Mouse (Mus musculus): ENCODE data around the gene Pfdn2. TPM values are rescaled to one million over a fixed set of nuclear protein-coding genes. Genes with fewer than 3 reads are reported as not detected.

Pfdn2 gene
- polyA plus RNA-seq, 1 experiment from 2014 or later, result 58.4 TPM

- Histone ChIP-seq H3K4me1 (replicated peaks; ENCODE audit: control insufficient read depth, insufficient read depth, low read length) (peaks cover 4% of the 10 kb centered on the region; the same call in 1 of the 2 replicates), H3K36me3 (ENCODE audit: control insufficient read depth, insufficient read depth, low read length) (no peaks in the 10 kb centered on the region), H3K4me3 (ENCODE audit: low read depth, low read length) (no peak overlapping the region), H3K9me3 (ENCODE audit: control insufficient read depth, low read length) (no peaks in the 10 kb centered on the region), H3K27me3 (ENCODE audit: control insufficient read depth, insufficient read depth, low read length) (peaks cover 3% of the 10 kb centered on the region; the same call in 1 of the 2 replicates), H3K27ac (ENCODE audit: low read depth, low read length) (no peak overlapping the region), H3K9ac (ENCODE audit: low read length) (no peak overlapping the region), H3K4me2 (ENCODE audit: low read depth, low read length, severe bottlenecking) (no peak overlapping the region)
- 86% methylated on average over 6 of the region's 6 CpGs for WGBS
- ATAC-seq (replicated peaks; ENCODE audit: low FRiP score) (no peak), DNase-seq (ENCODE audit: low spot score) (no peak)
Measured at GRCm38 (mm10) chr1:171378298-171378697, 32.8 kb downstream of the Pfdn2 start.

DNA sequence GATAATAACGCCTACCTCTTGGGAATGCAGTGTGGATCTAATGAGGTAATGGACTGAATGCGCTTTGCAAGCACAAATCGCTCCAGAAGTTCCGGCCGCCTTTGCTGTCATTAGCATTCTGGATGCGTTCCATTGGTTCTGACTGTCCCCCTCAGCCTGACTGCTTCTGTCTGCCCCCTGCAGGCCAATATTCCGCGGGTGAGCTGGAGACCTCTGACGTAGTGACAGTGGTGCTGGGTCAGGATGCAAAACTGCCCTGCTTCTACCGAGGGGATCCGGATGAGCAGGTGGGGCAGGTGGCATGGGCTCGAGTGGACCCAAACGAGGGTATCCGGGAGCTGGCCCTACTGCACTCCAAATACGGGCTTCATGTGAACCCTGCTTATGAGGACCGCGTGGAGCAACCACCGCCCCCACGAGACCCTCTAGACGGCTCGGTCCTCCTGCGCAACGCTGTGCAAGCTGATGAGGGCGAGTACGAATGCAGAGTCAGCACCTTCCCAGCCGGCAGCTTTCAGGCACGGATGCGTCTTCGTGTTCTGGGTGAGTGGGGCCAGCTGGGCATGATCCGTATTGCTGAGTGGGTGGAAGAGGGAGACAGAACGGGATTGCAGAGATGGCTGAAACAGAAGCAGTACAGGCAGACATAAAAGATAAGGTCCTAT, 34.6 kb downstream of the Pfdn2 start:
- no peaks in the 10 kb centered on the region for H3K9me3 ChIP-seq (ENCODE audit: control insufficient read depth, low read length)
- no peaks in the 10 kb centered on the region for H3K36me3 ChIP-seq (ENCODE audit: control insufficient read depth, insufficient read depth, low read length)
- DNase-seq (ENCODE audit: low spot score) (peak; percentile 88), ATAC-seq (replicated peaks; ENCODE audit: low FRiP score) (peak; percentile 80)
- 0 out of 2 replicates have a peak overlapping the region, but pooled peaks have one; percentile 16 for H3K9ac ChIP-seq (ENCODE audit: low read length)
- H3K4me1 ChIP-seq (replicated peaks; ENCODE audit: control insufficient read depth, insufficient read depth, low read length), result no peaks in the 10 kb centered on the region; the same call in 1 of the 2 replicates
- H3K4me2 ChIP-seq (ENCODE audit: low read depth, low read length, severe bottlenecking), result peak overlapping the region; percentile 45
- H3K4me3 ChIP-seq (ENCODE audit: low read depth, low read length), result peak overlapping the region; percentile 19
- H3K27me3 ChIP-seq (ENCODE audit: control insufficient read depth, insufficient read depth, low read length), result peaks cover 3% of the 10 kb centered on the region; the same call in 1 of the 2 replicates
- WGBS, result 5% methylated on average over 31 of the region's 31 CpGs
- H3K27ac ChIP-seq (ENCODE audit: low read depth, low read length), result no peak overlapping the region

DNA sequence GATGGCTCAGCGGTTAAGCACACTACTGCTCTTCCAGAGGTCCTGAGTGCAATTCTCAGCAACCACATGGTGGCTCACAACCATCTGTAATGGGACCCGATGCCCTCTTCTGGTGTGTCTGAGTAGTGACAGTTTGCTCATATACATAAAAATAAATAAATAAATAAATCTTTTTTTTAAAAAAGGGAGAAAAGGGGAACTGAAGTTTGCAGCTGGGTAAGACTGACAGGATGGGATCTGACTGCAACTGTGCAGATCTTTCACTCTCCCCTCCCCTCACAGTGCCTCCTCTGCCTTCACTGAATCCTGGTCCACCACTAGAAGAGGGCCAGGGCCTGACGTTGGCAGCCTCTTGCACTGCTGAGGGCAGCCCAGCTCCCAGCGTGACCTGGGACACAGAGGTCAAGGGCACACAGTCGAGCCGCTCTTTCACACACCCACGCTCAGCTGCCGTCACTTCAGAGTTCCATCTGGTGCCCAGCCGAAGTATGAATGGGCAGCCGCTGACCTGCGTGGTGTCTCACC, 36.7 kb downstream of the Pfdn2 start:
- Histone ChIP-seq H3K9ac (ENCODE audit: low read length) (no peak overlapping the region), H3K4me1 (replicated peaks; ENCODE audit: control insufficient read depth, insufficient read depth, low read length) (no peaks in the 10 kb centered on the region; the same call in 1 of the 2 replicates), H3K9me3 (ENCODE audit: control insufficient read depth, low read length) (no peaks in the 10 kb centered on the region), H3K4me2 (ENCODE audit: low read depth, low read length, severe bottlenecking) (no peak overlapping the region), H3K27me3 (ENCODE audit: control insufficient read depth, insufficient read depth, low read length) (peaks cover 3% of the 10 kb centered on the region; the same call in 1 of the 2 replicates), H3K4me3 (ENCODE audit: low read depth, low read length) (no peak overlapping the region), H3K36me3 (ENCODE audit: control insufficient read depth, insufficient read depth, low read length) (no peaks in the 10 kb centered on the region), H3K27ac (ENCODE audit: low read depth, low read length) (no peak overlapping the region)
- WGBS, result 82% methylated on average over 11 of the region's 11 CpGs
- no peak for ATAC-seq (replicated peaks; ENCODE audit: low FRiP score)
- no peak for DNase-seq (ENCODE audit: low spot score)

GRCm38 (mm10) chr1:171384361-171384760, 38.9 kb downstream of the Pfdn2 start:
- Histone ChIP-seq H3K9me3 (ENCODE audit: control insufficient read depth, low read length) (no peaks in the 10 kb centered on the region), H3K27ac (ENCODE audit: low read depth, low read length) (no peak overlapping the region), H3K4me3 (ENCODE audit: low read depth, low read length) (no peak overlapping the region), H3K27me3 (ENCODE audit: control insufficient read depth, insufficient read depth, low read length) (peaks cover 3% of the 10 kb centered on the region; the same call in 1 of the 2 replicates), H3K9ac (ENCODE audit: low read length) (no peak overlapping the region), H3K4me1 (replicated peaks; ENCODE audit: control insufficient read depth, insufficient read depth, low read length) (no peaks in the 10 kb centered on the region; the same call in 1 of the 2 replicates), H3K36me3 (ENCODE audit: control insufficient read depth, insufficient read depth, low read length) (no peaks in the 10 kb centered on the region), H3K4me2 (ENCODE audit: low read depth, low read length, severe bottlenecking) (no peak overlapping the region)
- DNase-seq (ENCODE audit: low spot score) (no peak), ATAC-seq (replicated peaks; ENCODE audit: low FRiP score) (no peak)
- 66% methylated on average over 9 of the region's 9 CpGs for WGBS

GRCm38 (mm10) chr1:171385171-171385570, 39.7 kb downstream of the Pfdn2 start:
- Histone ChIP-seq H3K36me3 (ENCODE audit: control insufficient read depth, insufficient read depth, low read length) (no peaks in the 10 kb centered on the region), H3K4me1 (replicated peaks; ENCODE audit: control insufficient read depth, insufficient read depth, low read length) (no peaks in the 10 kb centered on the region; the same call in 1 of the 2 replicates), H3K4me3 (ENCODE audit: low read depth, low read length) (no peak overlapping the region), H3K9ac (ENCODE audit: low read length) (no peak overlapping the region), H3K9me3 (ENCODE audit: control insufficient read depth, low read length) (no peaks in the 10 kb centered on the region), H3K27ac (ENCODE audit: low read depth, low read length) (no peak overlapping the region), H3K4me2 (ENCODE audit: low read depth, low read length, severe bottlenecking) (no peak overlapping the region), H3K27me3 (ENCODE audit: control insufficient read depth, insufficient read depth, low read length) (peaks cover 3% of the 10 kb centered on the region; the same call in 1 of the 2 replicates)
- 60% methylated on average over 9 of the region's 9 CpGs for WGBS
- no peak for ATAC-seq (replicated peaks; ENCODE audit: low FRiP score)
- no peak for DNase-seq (ENCODE audit: low spot score)

DNA sequence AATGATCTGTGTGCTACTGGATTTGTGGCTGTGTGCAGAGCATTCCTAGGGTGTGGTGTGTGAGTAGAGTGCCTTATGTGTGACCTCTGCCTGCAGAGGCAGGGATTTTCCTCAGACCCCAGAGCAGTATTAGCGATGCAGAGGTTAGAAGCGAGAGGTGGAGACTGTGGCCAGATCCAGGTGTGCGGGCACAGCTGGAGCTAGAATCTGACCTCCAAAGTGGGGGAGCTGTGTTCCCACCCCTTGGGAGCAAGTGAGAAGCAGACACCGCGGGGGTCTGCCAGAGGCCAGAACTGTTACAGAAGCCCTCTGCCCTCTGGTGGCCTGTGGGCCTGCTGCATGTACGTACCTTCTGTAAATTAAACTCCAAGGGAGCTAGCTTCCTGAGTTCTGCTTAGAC, 41.6 kb downstream of the Pfdn2 start:
- H3K4me3 ChIP-seq (ENCODE audit: low read depth, low read length), result no peak overlapping the region
- ATAC-seq (replicated peaks; ENCODE audit: low FRiP score), result no peak
- 20% methylated on average over 6 of the region's 6 CpGs for WGBS

GRCm38 (mm10) chr1:171388376-171389102, 43.1 kb downstream of the Pfdn2 start, which contains the start of gene Arhgap30:
Arhgap30 (plus strand) TSS chr1:171388954.
- Histone ChIP-seq H3K27ac (ENCODE audit: low read depth, low read length) (no peak within 1 kb of the TSS), H3K4me3 (ENCODE audit: low read depth, low read length) (no peak within 1 kb of the TSS), H3K4me2 (ENCODE audit: low read depth, low read length, severe bottlenecking) (no peak within 1 kb of the TSS), H3K27me3 (ENCODE audit: control insufficient read depth, insufficient read depth, low read length) (no peaks in the 10 kb centered on the region), H3K9ac (ENCODE audit: low read length) (no peak within 1 kb of the TSS), H3K4me1 (replicated peaks; ENCODE audit: control insufficient read depth, insufficient read depth, low read length) (no peaks in the 10 kb centered on the region), H3K36me3 (ENCODE audit: control insufficient read depth, insufficient read depth, low read length) (no peaks in the 10 kb centered on the region), H3K9me3 (ENCODE audit: control insufficient read depth, low read length) (no peaks in the 10 kb centered on the region)
- 79% methylated on average over 15 of the region's 15 CpGs for WGBS
- no peak for DNase-seq (ENCODE audit: low spot score)
- no peak for ATAC-seq (replicated peaks; ENCODE audit: low FRiP score)

More for the DNA sequence above, 41.6 kb downstream of the Pfdn2 start:
- H3K9me3 ChIP-seq (ENCODE audit: control insufficient read depth, low read length), result no peaks in the 10 kb centered on the region
- no peak for DNase-seq (ENCODE audit: low spot score)
- H3K27ac ChIP-seq (ENCODE audit: low read depth, low read length), result no peak overlapping the region
- no peak overlapping the region for H3K9ac ChIP-seq (ENCODE audit: low read length)
- H3K36me3 ChIP-seq (ENCODE audit: control insufficient read depth, insufficient read depth, low read length), result no peaks in the 10 kb centered on the region
- no peaks in the 10 kb centered on the region for H3K27me3 ChIP-seq (ENCODE audit: control insufficient read depth, insufficient read depth, low read length)
- H3K4me1 ChIP-seq (replicated peaks; ENCODE audit: control insufficient read depth, insufficient read depth, low read length), result no peaks in the 10 kb centered on the region
- no peak overlapping the region for H3K4me2 ChIP-seq (ENCODE audit: low read depth, low read length, severe bottlenecking)

GRCm38 (mm10) chr1:171390101-171390500, 44.6 kb downstream of the Pfdn2 start:
- ATAC-seq (replicated peaks; ENCODE audit: low FRiP score) (no peak), DNase-seq (ENCODE audit: low spot score) (no peak)
- Histone ChIP-seq H3K9ac (ENCODE audit: low read length) (no peak overlapping the region), H3K4me1 (replicated peaks; ENCODE audit: control insufficient read depth, insufficient read depth, low read length) (no peaks in the 10 kb centered on the region), H3K4me3 (ENCODE audit: low read depth, low read length) (no peak overlapping the region), H3K9me3 (ENCODE audit: control insufficient read depth, low read length) (no peaks in the 10 kb centered on the region), H3K27ac (ENCODE audit: low read depth, low read length) (no peak overlapping the region), H3K4me2 (ENCODE audit: low read depth, low read length, severe bottlenecking) (no peak overlapping the region), H3K27me3 (ENCODE audit: control insufficient read depth, insufficient read depth, low read length) (no peaks in the 10 kb centered on the region), H3K36me3 (ENCODE audit: control insufficient read depth, insufficient read depth, low read length) (no peaks in the 10 kb centered on the region)
- WGBS, result 84% methylated on average over 4 of the region's 4 CpGs

All from forebrain, embryonic 11.5 days (tissue).